Mouse (Mus musculus) olfactory bulb, adult 2 months (tissue): Measurements from ENCODE around the gene Rabgap1l.

Experiments
- CTCF ChIP-seq: fragments of 200-500 bp; IDR thresholded peaks from 2 replicates; pipeline ENCODE4 v1.5.1; 2012; ENCODE audit warnings: low read depth, mild to moderate bottlenecking, low read length, moderate library complexity; ENCODE audit not compliant: insufficient read depth
- POLR2A ChIP-seq: fragments of 200-500 bp; IDR thresholded peaks from 2 replicates; pipeline ENCODE4 v1.6.1; 2012; ENCODE audit warnings: mild to moderate bottlenecking, low read depth, low read length, moderate library complexity; ENCODE audit not compliant: insufficient read depth

DNA sequence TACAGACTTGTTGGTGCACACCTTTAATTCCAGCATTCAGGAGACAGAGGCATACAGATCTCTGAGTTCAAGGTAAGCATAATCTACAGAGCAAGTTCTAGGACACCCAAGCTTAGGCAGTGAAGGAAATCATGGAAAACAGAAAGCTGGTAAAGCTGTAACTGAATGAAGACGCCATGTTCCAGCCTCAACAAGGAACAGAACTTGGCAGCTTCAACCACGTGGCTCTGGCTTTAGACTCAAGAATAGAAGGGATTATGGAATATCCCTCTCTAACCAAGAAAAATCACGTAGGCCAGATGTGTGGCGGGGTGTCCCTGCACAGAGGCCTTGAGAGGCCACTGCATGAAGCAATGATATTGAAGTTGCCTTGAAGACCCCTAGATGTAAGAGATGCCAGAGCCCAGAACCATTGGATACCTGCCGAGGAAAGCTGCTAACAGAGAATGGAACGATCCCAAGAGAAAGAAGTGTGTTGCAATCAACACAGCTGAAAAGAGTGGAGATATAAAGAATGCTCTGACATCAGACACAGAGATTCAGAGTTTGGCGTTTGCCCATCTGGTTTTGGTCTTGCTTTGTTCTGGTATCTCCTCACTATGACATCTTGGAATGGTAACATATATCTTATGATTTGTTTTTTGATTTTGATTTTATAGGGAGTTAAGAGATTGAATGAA is 102.4 kb downstream of the Rabgap1l start:
- TF ChIP-seq POLR2A = no peak
- no peak for TF ChIP-seq CTCF
